Mouse (Mus musculus) MEL (cell line): ENCODE measurements around the gene Haus7. TPM values are rescaled to one million over a fixed set of nuclear protein-coding genes. Genes with fewer than 3 reads are reported as not detected.
A peak's percentile ranks its signal among the peaks of the same experiment; 100 is the strongest.

Experiments used
- DNase-seq: peaks from one replicate; pipeline ENCODE4 v3.0.0; 2011; ENCODE audit warnings: low read depth, low spot score
- H3K27ac ChIP-seq: 2 replicates; pipeline ENCODE4 v1.5.1; 2012; ENCODE audit warnings: low read depth, mild to moderate bottlenecking, control low read depth, low read length, moderate library complexity; ENCODE audit not compliant: control insufficient read depth
- H3K27me3 ChIP-seq, 2 experiments: fragments of 150-350 bp in 1 of 2; sonication (generic) in 1 of 2; 2 replicates each; pipeline ENCODE4 v1.6.1; 2012; ENCODE audit warnings: low read length in 2 of 2, mild to moderate bottlenecking in 2 of 2, improper control_type of control experiment in 1 of 2, moderate library complexity in 1 of 2; ENCODE audit not compliant: insufficient read depth in 2 of 2, control insufficient read depth in 1 of 2
- H3K36me3 ChIP-seq, 2 experiments: 2 replicates each; pipeline ENCODE4 v1.6.1; 2012 to 2014; ENCODE audit warnings: low read length in 2 of 2, improper control_type of control experiment in 1 of 2, inconsistent platforms in 1 of 2, mild to moderate bottlenecking in 1 of 2; ENCODE audit not compliant: insufficient read depth in 2 of 2, control insufficient read depth in 1 of 2
- H3K4me1 ChIP-seq, 2 experiments: fragments of 150-350 bp in 1 of 2; sonication (generic) in 1 of 2; 2 replicates each; pipeline ENCODE4 v1.6.1; 2012; ENCODE audit warnings: low read length in 2 of 2, improper control_type of control experiment in 1 of 2, mild to moderate bottlenecking in 1 of 2; ENCODE audit not compliant: insufficient read depth in 2 of 2, control insufficient read depth in 1 of 2
- H3K4me3 ChIP-seq, 2 experiments: fragments of 150-350 bp in 1 of 2; sonication (generic) in 1 of 2; 2 replicates each; pipeline ENCODE4 v1.5.1; 2012; ENCODE audit warnings: low read depth in 2 of 2, low read length in 2 of 2, mild to moderate bottlenecking in 2 of 2, moderate library complexity in 2 of 2, control low read depth in 1 of 2, improper control_type of control experiment in 1 of 2; ENCODE audit not compliant: control insufficient read depth in 1 of 2, insufficient read depth in 1 of 2
- H3K79me2 ChIP-seq: 2 replicates; pipeline ENCODE4 v1.6.1; 2012; ENCODE audit warnings: mild to moderate bottlenecking, low read length, moderate library complexity; ENCODE audit not compliant: control insufficient read depth, poor library complexity, insufficient read depth
- H3K9ac ChIP-seq: 2 replicates; pipeline ENCODE4 v1.6.1; 2012; ENCODE audit warnings: low read depth, mild to moderate bottlenecking, control low read depth, low read length, moderate library complexity; ENCODE audit not compliant: control insufficient read depth, poor library complexity, severe bottlenecking
- H3K9me3 ChIP-seq: fragments of 150-350 bp; sonication (generic); replicated peaks from 2 replicates; pipeline ENCODE4 v1.6.1; 2012; ENCODE audit warnings: mild to moderate bottlenecking, low read length, improper control_type of control experiment, moderate library complexity; ENCODE audit not compliant: insufficient read depth
- BHLHE40 ChIP-seq: IDR thresholded peaks from 2 replicates; pipeline ENCODE4 v1.6.1; 2012; ENCODE audit warnings: low read depth, mild to moderate bottlenecking, inconsistent platforms, low read length, improper control_type of control experiment, borderline replicate concordance
- CHD2 ChIP-seq: IDR thresholded peaks from 2 replicates; pipeline ENCODE4 v1.6.1; 2011; ENCODE audit warnings: low read length, improper control_type of control experiment
- CTCF ChIP-seq, 3 experiments: IDR thresholded peaks in 2 of 3; conservative IDR thresholded peaks in 1 of 3; 2 replicates each; pipeline ENCODE4 v1.5.1; 2011 to 2012; ENCODE audit warnings: low read length in 3 of 3, low read depth in 2 of 3, mild to moderate bottlenecking in 2 of 3, improper control_type of control experiment in 1 of 3, inconsistent platforms in 1 of 3, mixed read lengths in 1 of 3, moderate library complexity in 1 of 3; ENCODE audit not compliant: control insufficient read depth in 1 of 3, insufficient read depth in 1 of 3, poor library complexity in 1 of 3, severe bottlenecking in 1 of 3
- ELF1 ChIP-seq: IDR thresholded peaks from 2 replicates; pipeline ENCODE4 v1.6.1; 2014; ENCODE audit warnings: low read depth, mild to moderate bottlenecking, inconsistent platforms, low read length, improper control_type of control experiment, moderate library complexity
- EP300 ChIP-seq, 2 experiments: IDR thresholded peaks; 2 replicates each; pipeline ENCODE4 v1.6.1; 2011; ENCODE audit warnings: improper control_type of control experiment in 2 of 2, low read length in 2 of 2, low read depth in 1 of 2, mild to moderate bottlenecking in 1 of 2
- GABPA ChIP-seq: IDR thresholded peaks from 2 replicates; pipeline ENCODE4 v1.6.1; 2012; ENCODE audit warnings: low read depth, mild to moderate bottlenecking, inconsistent platforms, low read length, improper control_type of control experiment, moderate library complexity
- JUND ChIP-seq: IDR thresholded peaks from 2 replicates; pipeline ENCODE4 v1.6.1; 2011; ENCODE audit warnings: low read depth, mild to moderate bottlenecking, improper control_type of control experiment, low read length
- MAFK ChIP-seq: IDR thresholded peaks from 2 replicates; pipeline ENCODE4 v1.6.1; 2011; ENCODE audit warnings: low read depth, mild to moderate bottlenecking, low read length, improper control_type of control experiment, borderline replicate concordance
- MAZ ChIP-seq: IDR thresholded peaks from 2 replicates; pipeline ENCODE4 v1.6.1; 2012; ENCODE audit warnings: low read depth, mild to moderate bottlenecking, inconsistent platforms, low read length, improper control_type of control experiment
- MYB ChIP-seq: IDR thresholded peaks from 2 replicates; pipeline ENCODE4 v1.6.1; 2011; ENCODE audit warnings: mild to moderate bottlenecking, low read depth, low read length, improper control_type of control experiment
- NELFE ChIP-seq: IDR thresholded peaks from 2 replicates; pipeline ENCODE4 v1.6.1; 2011; ENCODE audit warnings: low read depth, low read length, improper control_type of control experiment
- NRF1 ChIP-seq: IDR thresholded peaks from 2 replicates; pipeline ENCODE4 v1.6.1; 2014; ENCODE audit warnings: low read depth, mild to moderate bottlenecking, inconsistent platforms, low read length, improper control_type of control experiment, moderate library complexity; ENCODE audit not compliant: poor library complexity, insufficient read depth, severe bottlenecking
- SIN3A ChIP-seq: IDR thresholded peaks from 2 replicates; pipeline ENCODE4 v1.6.1; 2012; ENCODE audit warnings: low read length, improper control_type of control experiment, inconsistent platforms
- SMC3 ChIP-seq: IDR thresholded peaks from 2 replicates; pipeline ENCODE4 v1.6.1; 2011; ENCODE audit warnings: low read depth, low read length, improper control_type of control experiment
- TAL1 ChIP-seq: IDR thresholded peaks from 2 replicates; pipeline ENCODE4 v1.6.1; 2012; ENCODE audit warnings: mild to moderate bottlenecking, inconsistent platforms, low read length, moderate library complexity, mixed read lengths
- UBTF ChIP-seq: IDR thresholded peaks from 2 replicates; pipeline ENCODE4 v1.6.1; 2012; ENCODE audit warnings: low read depth, mild to moderate bottlenecking, inconsistent platforms, low read length, improper control_type of control experiment, moderate library complexity, borderline replicate concordance; ENCODE audit not compliant: insufficient read depth
- ZC3H11A ChIP-seq: IDR thresholded peaks from 2 replicates; pipeline ENCODE4 v1.6.1; 2012; ENCODE audit warnings: low read depth, mild to moderate bottlenecking, inconsistent platforms, low read length, improper control_type of control experiment
- ZMIZ1 ChIP-seq: IDR thresholded peaks from 2 replicates; pipeline ENCODE4 v1.6.1; 2012; ENCODE audit warnings: low read depth, mild to moderate bottlenecking, inconsistent platforms, low read length, improper control_type of control experiment, moderate library complexity
- ZNF384 ChIP-seq: IDR thresholded peaks from 2 replicates; pipeline ENCODE4 v1.6.1; 2012; ENCODE audit warnings: low read depth, mild to moderate bottlenecking, inconsistent platforms, low read length, improper control_type of control experiment
- polyA plus RNA-seq, 2 experiments: library from polyadenylated mRNA; stranded (reverse) in 1 of 2; unstranded in 1 of 2; fragments of >175 nt in 1 of 2; fragments of >200 nt in 1 of 2; gene quantifications; 2 replicates each; pipeline versions ENCODE4 v1.2.1 to v1.2.4; 2012; ENCODE audit warnings: low replicate concordance in 2 of 2, low read depth in 1 of 2; ENCODE audit not compliant: insufficient read length in 2 of 2, insufficient read depth in 1 of 2, missing spikeins in 1 of 2
- total RNA-seq: library from RNA; depleted of rRNA; stranded (reverse); fragments of 300-350 nt; gene quantifications from 2 replicates; pipeline ENCODE4 v1.2.3, GENCODE M21; 2012

Gene Haus7
- total and polyA plus RNA-seq, 3 experiments, result 24.0 to 27.9 TPM; not detected in 1

GRCm38 (mm10) chrX:73490804-73491203 is 32.0 kb upstream of the Haus7 start:
- no peaks in the 10 kb centered on the region for H3K27me3 ChIP-seq
- no peaks in the 10 kb centered on the region for H3K79me2 ChIP-seq
- TF ChIP-seq ELF1, result no peak
- TF ChIP-seq NELFE, result no peak
- TF ChIP-seq SMC3, result peak; percentile 24; the same call in 1 of the 2 replicates
- TF ChIP-seq SIN3A, result no peak
- peak in 1 of 3 experiments; percentile 5; a peak in 1 of 6 replicates for TF ChIP-seq CTCF (IDR thresholded peaks at IDR 0.05 in 2 of 3, conservative IDR thresholded peaks at IDR 0.05 in 1 of 3; ENCODE audit: control insufficient read depth in 1 of 3, insufficient read depth in 1 of 3, low read depth in 2 of 3, low read length in 3 of 3, poor library complexity in 1 of 3, severe bottlenecking in 1 of 3)
- TF ChIP-seq EP300 (IDR thresholded peaks at IDR 0.05; ENCODE audit: low read depth in 1 of 2, low read length in 2 of 2), result no peak
- TF ChIP-seq NRF1, result no peak
- TF ChIP-seq, all 39 proteins: peak for 2
- Histone ChIP-seq H3K9ac (no peak overlapping the region), H3K4me3 (no peak overlapping the region), H3K4me1 (no peaks in the 10 kb centered on the region), H3K9me3 (no peaks in the 10 kb centered on the region), H3K36me3 (no peaks in the 10 kb centered on the region), H3K27ac (no peak overlapping the region)
- no peak for DNase-seq

GRCm38 (mm10) chrX:73490186-73490585 is 31.3 kb upstream of the Haus7 start:
- no peaks in the 10 kb centered on the region for H3K4me1 ChIP-seq
- H3K9ac ChIP-seq, result no peak overlapping the region
- no peak overlapping the region for H3K4me3 ChIP-seq
- no peak overlapping the region for H3K27ac ChIP-seq
- H3K79me2 ChIP-seq, result no peaks in the 10 kb centered on the region
- no peak for DNase-seq
- H3K9me3 ChIP-seq, result no peaks in the 10 kb centered on the region
- no peaks in the 10 kb centered on the region for H3K27me3 ChIP-seq
- H3K36me3 ChIP-seq, result no peaks in the 10 kb centered on the region
- no peak for TF ChIP-seq GABPA
- no peak for TF ChIP-seq JUND
- TF ChIP-seq BHLHE40, result no peak
- no peak for TF ChIP-seq CHD2
- no peak for TF ChIP-seq CTCF (IDR thresholded peaks at IDR 0.05 in 2 of 3, conservative IDR thresholded peaks at IDR 0.05 in 1 of 3; ENCODE audit: control insufficient read depth in 1 of 3, insufficient read depth in 1 of 3, low read depth in 2 of 3, low read length in 3 of 3, poor library complexity in 1 of 3, severe bottlenecking in 1 of 3)
- no peak for TF ChIP-seq NRF1
- TF ChIP-seq ZNF384, result no peak
- TF ChIP-seq ZMIZ1, result no peak
- TF ChIP-seq MYB, result no peak

- Histone ChIP-seq H3K27ac (no peak overlapping the region), H3K27me3 (no peaks in the 10 kb centered on the region)
These were observed 28.1 kb upstream of the Haus7 start for GRCm38 (mm10) chrX:73486920-73487319.

More at GRCm38 (mm10) chrX:73486920-73487319, 28.1 kb upstream of the Haus7 start:
- Histone ChIP-seq H3K4me1 (no peaks in the 10 kb centered on the region), H3K36me3 (no peaks in the 10 kb centered on the region), H3K4me3 (no peak overlapping the region), H3K9ac (no peak overlapping the region), H3K9me3 (no peaks in the 10 kb centered on the region)
- no peak for DNase-seq
- TF ChIP-seq UBTF, result no peak
- TF ChIP-seq ZC3H11A, result no peak
- no peak for TF ChIP-seq NELFE
- TF ChIP-seq TAL1, result no peak
- no peak for TF ChIP-seq GABPA
- TF ChIP-seq MAFK, result no peak
- TF ChIP-seq JUND, result no peak
- no peak for TF ChIP-seq MAZ
- TF ChIP-seq, all 39 proteins: peak for 0
- H3K79me2 ChIP-seq, result no peaks in the 10 kb centered on the region
